Mouse (Mus musculus) pancreas, adult 10 weeks (tissue): ENCODE data around the gene Tespa1. TPM values are rescaled to one million over a fixed set of nuclear protein-coding genes. Genes with fewer than 3 reads are reported as not detected.

ENCODE experiments used
- polyA plus RNA-seq: library from polyadenylated mRNA; stranded (reverse); fragments of 350-450 nt; fragmentation: Illumina TruSeq; extraction: RNeasy Lipid Tissue Mini Kit (QIAGEN cat#74804); gene quantifications from one replicate; pipeline ENCODE4 v1.2.3, GENCODE M21; 2015; ENCODE audit warnings: low read depth, low replicate concordance; ENCODE audit not compliant: insufficient read depth

Gene Tespa1
- polyA plus RNA-seq = not detected

DNA sequence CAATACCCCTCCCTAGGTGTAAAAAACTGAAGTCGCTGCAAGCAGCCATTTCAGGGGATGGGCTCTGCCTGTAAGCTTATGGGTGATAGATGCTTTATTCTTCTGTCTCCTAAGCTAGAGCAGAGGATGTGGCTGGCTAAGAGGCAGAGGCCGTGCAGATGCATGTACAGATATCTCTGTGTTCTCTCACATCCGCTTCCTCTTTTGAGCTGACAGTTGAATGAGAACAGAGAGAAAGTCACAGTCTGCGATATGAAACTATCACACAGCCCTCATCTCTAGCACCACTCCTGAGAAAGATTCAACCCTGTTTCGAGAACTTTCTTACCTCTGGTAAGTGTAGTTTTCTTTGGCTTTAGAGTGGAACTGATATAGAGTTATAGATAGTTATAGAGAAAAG is at the start of gene Tespa1:
Gene Tespa1, plus strand, starts transcription at position 234 of the 400 bp plus-strand sequence.

DNA sequence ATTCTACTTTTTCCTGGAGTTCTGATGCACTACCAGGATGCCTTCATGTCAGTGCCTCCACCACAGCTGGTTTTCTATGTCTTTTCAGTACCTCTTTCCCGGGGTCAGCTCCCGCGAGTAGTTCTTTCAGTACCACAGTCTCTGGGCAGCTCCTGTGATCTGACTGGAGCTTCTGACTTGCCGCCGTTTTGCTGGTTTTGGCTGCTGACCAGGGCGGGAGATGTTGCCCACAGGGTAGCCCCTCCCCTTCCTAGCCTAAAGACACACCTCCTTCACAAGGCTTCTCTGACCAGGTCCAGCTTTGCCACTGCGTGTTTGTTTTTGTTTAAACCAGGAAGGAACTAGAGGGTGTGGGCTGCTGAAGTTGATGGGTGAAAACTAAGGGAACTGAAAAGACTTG is 42.6 kb upstream of the Tespa1 start, which contains the start of gene Neurod4:
Gene Neurod4, minus strand, starts transcription at position 175 of the 400 bp plus-strand sequence.

DNA sequence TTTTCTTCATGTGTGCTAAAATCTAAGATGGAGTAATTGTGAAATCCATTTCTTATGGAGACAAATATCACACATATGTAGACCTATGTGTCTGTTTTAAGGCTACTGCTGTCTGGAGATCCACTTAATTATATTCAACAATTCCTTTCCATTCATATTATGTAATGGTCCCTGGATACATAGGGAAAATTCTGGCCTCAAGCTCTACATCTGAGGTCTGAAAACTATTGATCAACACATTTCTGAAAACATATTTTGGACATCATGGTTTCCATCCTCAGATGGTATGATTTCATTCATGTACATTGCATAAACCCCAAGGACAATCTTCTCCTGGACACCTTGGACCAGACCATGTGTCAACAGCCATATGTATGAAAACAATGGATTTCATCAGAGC is 71.6 kb downstream of the Tespa1 start, which contains the start of gene Vmn2r84:
Gene Vmn2r84, minus strand, starts transcription at position 101 of the 400 bp plus-strand sequence.

Other genes with a start within 250 kb of the Tespa1 start
- gene Olfr823, start 207.5 kb upstream of the Tespa1 start, polyA plus RNA-seq = not detected
- gene Olfr824, start 192.9 kb upstream of the Tespa1 start, polyA plus RNA-seq = not detected
- gene Olfr825, start 156.1 kb upstream of the Tespa1 start, polyA plus RNA-seq = not detected
- gene Olfr826, start 138.7 kb upstream of the Tespa1 start, polyA plus RNA-seq = not detected
- not detected for gene Olfr827, start 108.5 kb upstream of the Tespa1 start, polyA plus RNA-seq
- not detected for gene Neurod4, start 42.6 kb upstream of the Tespa1 start, polyA plus RNA-seq
- not detected for gene Vmn2r84, start 71.5 kb downstream of the Tespa1 start, polyA plus RNA-seq
- not detected for gene Vmn2r85, start 106.8 kb downstream of the Tespa1 start, polyA plus RNA-seq
- gene Vmn2r86, start 133.2 kb downstream of the Tespa1 start, polyA plus RNA-seq = not detected
- gene Vmn2r87, start 174.5 kb downstream of the Tespa1 start, polyA plus RNA-seq = not detected